Mouse (Mus musculus): Measurements from ENCODE around the gene Emid1.

DNA sequence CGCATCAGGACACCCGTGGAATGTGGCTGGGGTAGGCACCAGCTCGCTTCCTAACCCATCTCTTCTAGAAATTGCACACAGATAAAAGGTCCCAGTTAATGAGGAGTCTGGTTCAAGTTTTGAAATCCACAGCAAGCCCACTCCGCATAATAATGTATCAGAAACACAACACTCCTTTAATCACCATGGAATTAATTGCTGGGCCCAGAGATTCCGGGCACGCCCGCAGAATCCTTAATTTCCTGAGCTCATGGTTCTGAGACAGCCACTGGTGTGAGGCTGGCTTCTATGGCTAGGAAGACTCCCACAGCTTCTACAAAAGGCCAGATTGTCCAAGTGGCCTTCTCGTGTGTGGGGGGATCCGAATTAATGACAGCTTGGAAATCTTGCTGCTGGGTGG lies 15.3 kb upstream of the Emid1 start:
- TF ChIP-seq CTCF (IDR thresholded peaks at IDR 0.05; ENCODE audit: low read depth) (no peak), EP300 (optimal IDR thresholded peaks at IDR 0.05) (no peak)
